Mouse (Mus musculus): ENCODE data around the gene Supt20. TPM values are rescaled to one million over a fixed set of nuclear protein-coding genes. Genes with fewer than 3 reads are reported as not detected.
A peak's percentile ranks its signal among the peaks of the same experiment; 100 is the strongest.
"Not testable (repeated sequence)": the region's sequence is repeated elsewhere in the genome, so short reads cannot be mapped to it uniquely, and the experiment has no call there.

Supt20 gene
- polyA plus RNA-seq, 1 experiment from 2014 or later, result 104 TPM

DNA sequence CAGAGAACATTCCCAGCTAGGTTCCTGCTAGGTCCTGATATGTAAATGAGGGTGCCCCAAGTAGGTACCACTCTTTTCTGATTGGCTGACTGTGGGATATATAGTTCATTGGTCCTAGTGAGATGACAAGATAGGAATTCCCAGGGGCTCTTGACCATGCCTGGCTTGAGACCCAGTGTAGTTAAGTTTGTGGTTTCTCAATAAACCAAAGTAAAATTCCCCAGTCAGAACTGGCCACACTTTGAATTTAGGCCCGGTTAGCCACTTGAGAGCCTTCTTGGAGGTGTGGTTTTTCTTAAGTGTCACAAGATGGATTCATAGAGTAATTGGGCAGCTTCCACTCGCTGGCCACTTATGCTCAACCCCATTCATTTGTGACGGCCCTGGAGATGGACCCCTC is 20.5 kb upstream of the Supt20 start:
- Histone ChIP-seq H3K4me3 (no peak overlapping the region), H3K4me1 (no peaks in the 10 kb centered on the region), H3K27me3 (replicated peaks) (no peaks in the 10 kb centered on the region), H3K36me3 (no peaks in the 10 kb centered on the region), H3K4me2 (replicated peaks) (no peak overlapping the region), H3K9ac (no peak overlapping the region), H3K9me3 (no peaks in the 10 kb centered on the region), H3K27ac (no peak overlapping the region)
- ATAC-seq (ENCODE audit: low FRiP score, low read depth), result no peak
- 90% methylated on average over 3 of the region's 3 CpGs for WGBS

DNA sequence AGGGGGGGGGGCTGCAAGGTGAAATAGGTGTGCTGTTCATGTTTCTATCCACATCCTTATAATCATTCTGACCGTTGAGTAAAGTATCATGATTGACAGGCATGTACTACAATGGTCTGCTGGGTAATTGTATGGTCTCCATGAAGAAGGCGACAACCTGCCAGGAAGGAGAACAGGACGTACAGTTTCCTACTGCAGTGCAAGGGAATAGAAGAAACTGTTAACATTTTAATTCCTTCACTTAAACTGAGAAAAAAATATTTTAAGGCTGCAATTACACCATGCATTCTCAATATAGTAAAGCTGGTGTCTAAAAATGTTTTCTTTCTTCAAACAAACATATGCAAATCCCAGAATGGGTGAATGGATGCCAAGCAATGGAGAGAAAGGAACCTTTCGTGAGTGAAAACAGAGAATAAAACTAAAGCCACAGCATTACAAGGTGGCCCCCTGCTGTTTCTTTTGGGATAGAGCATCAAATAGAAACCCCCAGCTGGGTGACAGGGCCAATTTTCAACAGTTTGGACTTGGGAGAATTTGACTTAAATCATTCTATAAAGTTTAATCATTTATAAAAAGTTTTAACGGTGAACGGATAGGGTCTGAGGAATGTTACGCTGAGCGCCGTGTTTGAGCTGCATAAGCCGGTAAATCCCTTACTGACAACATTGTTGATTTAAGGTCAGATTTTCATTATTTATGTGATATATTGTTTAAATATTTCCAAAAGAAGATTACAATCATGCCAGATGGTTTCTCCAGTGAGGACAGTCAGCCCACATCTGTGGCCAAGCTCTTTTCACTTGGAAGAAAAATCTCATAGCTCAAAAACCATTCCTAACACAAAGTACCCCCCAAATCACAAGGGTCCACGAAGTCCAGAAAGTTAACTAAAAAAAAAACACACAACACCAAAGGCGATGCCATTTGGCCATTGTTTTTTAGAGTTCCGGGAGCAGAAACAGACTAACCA is 19.8 kb upstream of the Supt20 start:
- Histone ChIP-seq H3K9me3 (no peaks in the 10 kb centered on the region), H3K4me1 (no peaks in the 10 kb centered on the region), H3K4me3 (no peak overlapping the region), H3K9ac (no peak overlapping the region), H3K4me2 (replicated peaks) (no peak overlapping the region), H3K27me3 (replicated peaks) (no peaks in the 10 kb centered on the region), H3K27ac (no peak overlapping the region), H3K36me3 (no peaks in the 10 kb centered on the region)
- WGBS, result 72% methylated on average over 13 of the region's 13 CpGs
- no peak for ATAC-seq (ENCODE audit: low FRiP score, low read depth)

DNA sequence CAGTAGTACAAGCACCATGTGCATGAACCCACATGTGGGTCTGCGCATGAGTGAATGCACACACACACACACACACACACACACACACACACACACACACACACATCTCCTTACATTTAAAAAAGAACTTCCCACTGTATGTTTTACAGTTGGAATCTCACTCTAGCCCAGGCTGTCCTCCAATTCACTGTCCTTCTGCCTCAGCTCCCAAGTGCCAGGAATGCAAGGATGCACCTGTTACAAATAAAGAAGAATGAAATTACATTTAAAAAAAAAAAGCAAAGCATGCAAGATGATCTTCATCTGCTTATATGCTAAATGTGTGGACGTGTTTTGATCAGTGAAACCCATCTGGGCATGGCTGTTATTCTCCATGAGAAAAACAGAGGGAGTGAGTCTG is 15.8 kb upstream of the Supt20 start:
- Histone ChIP-seq H3K36me3 (no peaks in the 10 kb centered on the region), H3K4me3 (no peak overlapping the region), H3K27ac (no peak overlapping the region), H3K4me1 (no peaks in the 10 kb centered on the region), H3K27me3 (replicated peaks) (no peaks in the 10 kb centered on the region), H3K4me2 (replicated peaks) (no peak overlapping the region), H3K9ac (no peak overlapping the region), H3K9me3 (no peaks in the 10 kb centered on the region)
- no peak for ATAC-seq (ENCODE audit: low FRiP score, low read depth)
- WGBS, result 84% methylated on average over 2 of the region's 2 CpGs

DNA sequence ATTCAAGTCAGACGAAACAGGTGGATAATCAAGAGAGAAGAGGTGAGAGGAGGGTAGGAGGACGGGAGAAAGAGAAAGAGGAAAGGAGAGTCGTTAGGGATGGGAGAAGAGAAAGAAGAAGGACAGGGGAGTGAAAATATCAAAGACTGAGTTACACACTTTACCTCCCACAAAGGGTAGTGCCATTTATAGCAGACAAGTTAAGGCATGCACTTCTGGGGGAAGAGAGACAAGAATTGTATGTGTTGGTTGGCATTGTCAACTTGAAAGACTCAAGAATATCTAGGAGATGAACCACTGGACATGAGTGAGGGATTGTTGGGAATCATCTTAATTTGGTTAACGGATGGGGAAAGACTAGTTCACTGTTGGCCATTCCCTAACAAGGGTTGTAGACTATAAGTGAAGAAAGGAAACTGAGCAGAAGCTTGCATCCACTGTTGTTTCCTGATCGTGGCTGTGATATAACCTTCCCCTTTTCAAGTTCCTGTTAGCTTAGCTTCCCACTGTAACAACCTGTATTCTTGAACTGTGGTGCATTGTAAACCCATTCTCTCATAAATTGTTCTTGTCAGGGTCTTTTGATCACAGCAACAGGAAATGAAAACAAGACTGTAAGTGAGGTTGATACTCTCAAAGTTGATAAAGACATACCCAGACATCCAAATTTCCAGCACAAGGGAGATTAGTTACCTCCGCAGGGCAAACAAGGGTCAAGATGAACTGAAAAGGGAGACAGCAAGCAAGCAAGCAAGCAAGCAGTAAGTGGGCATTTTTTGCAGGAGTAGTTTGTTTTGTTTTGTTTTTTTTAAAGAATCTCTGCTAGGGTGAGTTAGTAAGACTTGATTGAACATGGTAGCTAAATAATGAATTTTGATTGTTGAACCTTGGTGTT is 11.1 kb upstream of the Supt20 start:
- Histone ChIP-seq H3K27ac (no peak overlapping the region), H3K4me2 (replicated peaks) (no peak overlapping the region), H3K36me3 (no peaks in the 10 kb centered on the region), H3K27me3 (replicated peaks) (no peaks in the 10 kb centered on the region), H3K9ac (no peak overlapping the region), H3K4me3 (no peak overlapping the region), H3K4me1 (no peaks in the 10 kb centered on the region), H3K9me3 (no peaks in the 10 kb centered on the region)
- 77% methylated on average over 6 of the region's 6 CpGs for WGBS
- ATAC-seq (ENCODE audit: low FRiP score, low read depth), result no peak

DNA sequence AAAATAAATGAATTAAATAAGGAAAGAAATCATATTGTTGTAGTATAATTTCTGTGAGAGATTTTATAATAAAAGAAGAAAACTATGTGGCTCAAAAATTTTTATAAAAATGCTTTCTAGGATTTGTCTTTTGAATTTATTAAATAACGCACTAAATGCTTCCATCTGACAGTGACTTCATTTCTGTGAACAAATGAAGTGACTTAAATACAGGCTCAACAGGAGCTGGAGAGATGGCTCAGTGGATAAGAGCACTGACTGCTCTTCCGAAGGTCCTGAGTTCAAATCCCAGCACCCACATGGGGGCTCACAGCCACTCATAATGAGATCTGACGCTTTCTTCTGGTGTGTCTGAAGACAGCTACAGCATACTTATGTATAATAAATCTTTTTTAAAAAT is 7.4 kb upstream of the Supt20 start:
- WGBS, result 93% methylated on average over 3 of the region's 3 CpGs
- Histone ChIP-seq H3K4me1 (no peaks in the 10 kb centered on the region), H3K27me3 (replicated peaks) (no peaks in the 10 kb centered on the region), H3K27ac (no peak overlapping the region), H3K9ac (no peak overlapping the region), H3K4me3 (no peak overlapping the region), H3K9me3 (no peaks in the 10 kb centered on the region), H3K36me3 (no peaks in the 10 kb centered on the region), H3K4me2 (replicated peaks) (no peak overlapping the region)
- ATAC-seq (ENCODE audit: low FRiP score, low read depth), result no peak

DNA sequence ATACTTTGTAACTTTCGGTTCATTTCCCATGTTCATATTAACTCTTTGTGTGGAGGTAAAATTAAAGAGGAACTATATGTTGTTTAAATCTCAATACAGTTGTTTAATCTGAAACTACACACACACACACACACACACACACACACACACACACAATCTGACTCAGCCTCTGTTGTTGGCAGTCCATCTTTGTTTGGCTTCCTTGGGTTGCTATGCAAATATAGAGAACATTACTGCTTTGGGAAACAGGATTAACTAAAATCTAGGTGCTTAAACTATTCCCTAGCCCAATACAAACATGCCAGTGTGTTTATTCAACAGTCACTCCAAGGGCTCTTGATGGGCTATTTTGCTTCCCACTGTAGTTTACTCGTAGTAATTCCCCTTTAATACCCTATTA is 5.4 kb upstream of the Supt20 start:
- Histone ChIP-seq H3K27ac (no peak overlapping the region), H3K36me3 (no peaks in the 10 kb centered on the region), H3K4me1 (0 out of 2 replicates have a peak, but pooled peaks cover 3% of the 10 kb centered on the region), H3K9ac (no peak overlapping the region), H3K4me2 (replicated peaks) (no peak overlapping the region), H3K27me3 (replicated peaks) (no peaks in the 10 kb centered on the region), H3K4me3 (no peak overlapping the region), H3K9me3 (no peaks in the 10 kb centered on the region)
- ATAC-seq (ENCODE audit: low FRiP score, low read depth), result no peak
- 74% methylated on average over 2 of the region's 2 CpGs for WGBS

DNA sequence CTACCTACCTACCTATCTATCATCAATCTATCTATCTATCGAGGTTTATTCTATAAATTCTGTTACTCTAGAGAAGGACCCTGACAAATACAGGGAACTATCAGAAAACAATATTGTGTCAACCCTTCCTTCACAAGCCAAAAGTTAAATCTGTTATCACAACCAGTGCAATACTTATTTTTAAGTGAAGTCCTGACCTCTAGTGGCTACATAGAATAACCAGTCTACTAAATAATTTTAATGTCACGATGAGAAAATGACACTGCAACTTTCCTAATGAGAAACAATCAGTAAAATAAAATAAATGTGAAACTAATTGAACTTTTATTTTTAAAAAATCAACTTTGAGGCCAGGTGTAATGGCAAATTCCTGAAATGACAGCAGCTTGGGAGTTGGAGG is 3.5 kb upstream of the Supt20 start:
- H3K4me2 ChIP-seq (replicated peaks), result no peak overlapping the region
- 0 out of 2 replicates have a peak, but pooled peaks cover 3% of the 10 kb centered on the region for H3K4me1 ChIP-seq
- no peak overlapping the region for H3K9ac ChIP-seq
- no peaks in the 10 kb centered on the region for H3K9me3 ChIP-seq
- no peak overlapping the region for H3K27ac ChIP-seq
- H3K36me3 ChIP-seq, result no peaks in the 10 kb centered on the region
- no peaks in the 10 kb centered on the region for H3K27me3 ChIP-seq (replicated peaks)
- no peak overlapping the region for H3K4me3 ChIP-seq
- ATAC-seq (ENCODE audit: low FRiP score, low read depth), result no peak
- WGBS, result 58% methylated on average over 2 of the region's 2 CpGs

DNA sequence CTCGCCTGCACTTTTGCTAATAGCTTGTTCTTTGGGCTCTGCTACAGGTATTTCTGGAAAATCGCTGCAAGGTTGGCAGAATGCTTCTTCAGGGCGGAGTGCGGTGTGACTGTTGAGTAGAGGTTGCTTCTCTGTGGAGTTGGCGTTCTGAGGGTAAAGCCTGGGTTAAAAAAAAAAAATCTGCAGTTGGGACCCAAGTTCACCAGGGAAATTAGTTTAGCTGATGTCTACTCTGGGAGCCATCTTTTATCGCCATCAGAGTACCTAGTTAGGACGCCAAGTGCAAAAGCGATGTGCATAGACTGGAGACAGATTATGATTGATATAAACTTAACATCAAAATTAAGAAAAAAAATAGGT is 429 bp downstream of the Supt20 start:
- no peaks in the 10 kb centered on the region for H3K27me3 ChIP-seq (replicated peaks)
- no peak overlapping the region; the same call in 1 of the 2 replicates for H3K27ac ChIP-seq
- 0 out of 2 replicates have a peak, but pooled peaks cover 3% of the 10 kb centered on the region for H3K4me1 ChIP-seq
- peak overlapping the region; percentile 73 for H3K4me3 ChIP-seq
- 0% methylated on average over 8 of the region's 8 CpGs for WGBS
- H3K36me3 ChIP-seq, result peaks cover 19% of the 10 kb centered on the region
- peak overlapping the region; percentile 59 for H3K9ac ChIP-seq
- no peaks in the 10 kb centered on the region for H3K9me3 ChIP-seq
- peak overlapping the region; percentile 64 for H3K4me2 ChIP-seq (replicated peaks)
- ATAC-seq (ENCODE audit: low FRiP score, low read depth), result no peak

DNA sequence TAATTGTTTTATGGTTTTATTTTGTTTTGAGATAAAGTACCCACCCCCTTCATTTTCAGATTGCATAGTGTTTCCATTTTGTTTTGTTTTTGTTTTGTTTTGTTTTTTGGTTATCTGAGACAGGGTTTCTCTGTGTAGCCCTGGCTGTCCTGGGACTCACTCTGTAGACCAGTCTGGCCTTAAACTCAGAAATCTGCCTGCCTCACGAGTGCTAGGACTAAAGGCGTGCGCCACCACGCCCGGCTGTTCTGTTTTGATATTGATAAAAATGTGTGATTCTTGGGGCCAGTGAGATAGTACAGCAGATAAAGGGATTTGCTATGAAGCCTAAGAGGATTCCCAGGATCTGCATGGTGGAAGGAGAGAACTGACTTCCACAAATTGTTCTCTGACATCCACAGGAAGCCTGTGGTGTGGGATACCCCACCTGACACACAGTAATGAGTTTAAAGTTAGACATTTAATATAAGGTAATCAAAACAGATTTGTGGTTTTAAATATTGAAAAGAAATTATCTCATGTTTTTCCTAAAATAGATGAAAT is 7.2 kb downstream of the Supt20 start:
- Histone ChIP-seq H3K27me3 (replicated peaks) (no peaks in the 10 kb centered on the region), H3K4me3 (no peak overlapping the region), H3K4me1 (no peaks in the 10 kb centered on the region), H3K4me2 (replicated peaks) (no peak overlapping the region), H3K27ac (no peak overlapping the region), H3K9me3 (no peaks in the 10 kb centered on the region), H3K9ac (no peak overlapping the region), H3K36me3 (peaks cover 53% of the 10 kb centered on the region)
- 95% methylated on average over 5 of the region's 5 CpGs for WGBS
- ATAC-seq (ENCODE audit: low FRiP score, low read depth), result no peak

DNA sequence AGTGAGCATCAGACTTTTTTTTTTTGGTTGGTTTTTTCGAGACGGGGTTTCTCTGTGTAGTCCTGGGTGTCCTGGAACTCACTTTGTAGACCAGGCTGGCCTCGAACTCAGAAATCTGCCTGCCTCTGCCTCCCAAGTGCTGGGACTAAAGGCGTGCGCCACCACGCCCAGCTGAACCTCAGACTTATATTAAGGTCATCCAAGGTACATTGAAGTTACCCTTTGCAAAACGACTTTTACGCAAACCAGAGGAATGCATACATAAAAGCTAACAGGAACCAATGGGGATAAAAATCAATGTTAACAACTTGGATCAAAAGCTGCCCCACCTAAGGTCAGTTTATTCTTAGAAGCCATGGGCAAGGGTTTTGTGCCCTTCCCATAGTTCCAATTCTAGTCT is 11.5 kb downstream of the Supt20 start:
- H3K9ac ChIP-seq; ATAC-seq (ENCODE audit: low FRiP score, low read depth); H3K27ac ChIP-seq; H3K4me3 ChIP-seq; H3K4me1 ChIP-seq; H3K27me3 ChIP-seq (replicated peaks); H3K9me3 ChIP-seq; H3K4me2 ChIP-seq (replicated peaks): not testable (repeated sequence)
- peaks cover 68% of the 10 kb centered on the region for H3K36me3 ChIP-seq
- whole genome bisulfite sequencing, result 98% methylated on average over 8 of the region's 8 CpGs

DNA sequence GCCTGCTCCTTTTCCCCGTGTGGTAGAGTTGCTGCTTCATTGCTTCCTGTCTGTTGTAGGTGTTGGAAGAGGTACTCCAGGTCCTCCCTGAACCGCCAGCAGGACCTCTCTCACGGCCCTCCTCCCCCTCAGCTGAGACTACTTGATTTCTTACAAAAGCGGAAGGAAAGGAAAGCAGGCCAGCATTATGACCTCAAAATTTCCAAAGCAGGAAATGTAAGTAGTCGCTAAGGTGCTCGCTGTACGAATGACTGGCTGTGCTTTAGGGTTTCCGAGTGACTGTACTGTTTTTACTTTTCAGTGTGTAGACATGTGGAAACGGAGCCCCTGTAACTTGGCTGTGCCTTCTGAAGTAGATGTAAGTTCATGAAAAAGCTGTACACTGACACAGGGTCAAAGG is 16.4 kb downstream of the Supt20 start:
- WGBS, result 89% methylated on average over 9 of the region's 9 CpGs
- ATAC-seq (ENCODE audit: low FRiP score, low read depth), result no peak
- H3K4me3 ChIP-seq, result no peak overlapping the region
- no peak overlapping the region for H3K27ac ChIP-seq
- no peaks in the 10 kb centered on the region for H3K4me1 ChIP-seq
- no peaks in the 10 kb centered on the region for H3K27me3 ChIP-seq (replicated peaks)
- no peak overlapping the region for H3K9ac ChIP-seq
- no peak overlapping the region for H3K4me2 ChIP-seq (replicated peaks)
- peaks cover 77% of the 10 kb centered on the region for H3K36me3 ChIP-seq
- H3K9me3 ChIP-seq, result no peaks in the 10 kb centered on the region

DNA sequence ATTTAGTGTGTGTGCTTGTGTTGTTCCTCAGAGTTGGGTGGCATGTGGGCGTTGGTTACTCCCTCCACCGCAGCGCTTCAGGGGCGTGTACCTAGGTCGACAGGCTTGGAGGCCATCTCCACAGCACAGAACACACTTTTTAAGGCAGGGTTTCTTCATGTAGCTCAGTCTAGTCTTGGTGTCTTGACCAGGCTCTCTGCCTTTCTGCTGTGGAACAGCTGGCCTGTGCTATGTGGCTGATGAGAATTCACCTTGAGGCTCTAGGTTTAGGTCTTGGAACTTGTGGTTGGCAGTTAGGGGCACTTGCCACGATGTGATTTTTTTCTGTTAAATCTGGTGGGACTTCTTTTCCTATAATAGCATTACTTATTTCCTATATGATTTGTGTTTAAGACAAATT is 21.6 kb downstream of the Supt20 start, which contains the start of gene Gm21958:
Gm21958 (minus strand) TSS at position 101 of the 400 bp plus-strand sequence.
- no peak within 1 kb of the TSS for H3K4me2 ChIP-seq (replicated peaks)
- H3K27me3 ChIP-seq (replicated peaks), result no peaks in the 10 kb centered on the region
- H3K4me1 ChIP-seq, result no peaks in the 10 kb centered on the region
- H3K9ac ChIP-seq, result no peak within 1 kb of the TSS
- no peak within 1 kb of the TSS for H3K27ac ChIP-seq
- H3K4me3 ChIP-seq, result no peak within 1 kb of the TSS
- H3K36me3 ChIP-seq, result peaks cover 72% of the 10 kb centered on the region
- WGBS, result 91% methylated on average over 6 of the region's 6 CpGs
- H3K9me3 ChIP-seq, result no peaks in the 10 kb centered on the region
- ATAC-seq (ENCODE audit: low FRiP score, low read depth), result no peak

All from neural tube, embryonic 12.5 days (tissue).